9 mouse cellular contexts compared by ENCODE assay signal in the genomic region with DNA sequence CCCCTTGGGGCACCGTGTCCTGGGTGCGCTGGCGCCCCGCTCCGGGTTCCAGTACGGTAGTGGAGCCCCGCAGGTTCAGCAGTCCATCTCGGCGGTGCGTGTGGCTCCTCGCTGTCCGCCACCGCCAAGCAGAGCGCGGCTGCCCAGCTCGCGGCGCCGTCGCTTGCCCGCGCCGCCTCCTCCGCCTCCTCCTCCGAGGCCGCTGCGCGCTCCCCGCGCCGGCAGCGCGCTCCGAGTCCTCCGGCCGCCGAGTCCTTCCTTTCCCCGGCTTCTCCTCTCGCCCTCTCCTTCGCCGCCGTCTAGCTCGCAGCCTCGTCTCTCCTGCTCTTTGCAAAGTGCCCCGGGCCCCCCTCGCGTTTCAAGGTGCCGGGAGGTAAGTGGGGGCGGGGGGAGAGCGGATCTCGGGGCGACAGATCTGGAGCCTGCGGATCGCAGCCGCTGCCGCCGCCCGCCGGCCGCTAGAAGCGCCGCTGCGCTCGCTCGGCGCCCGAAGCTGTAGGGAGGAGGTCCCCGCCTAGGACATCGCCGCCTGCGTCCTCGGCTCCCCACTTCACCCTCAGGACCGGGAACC. TPM values are rescaled to one million over a fixed set of nuclear protein-coding genes. Genes with fewer than 3 reads are reported as not detected.
DNase-seq lines count a peak whose midpoint lies in the region; ATAC-seq lines count a peak whose summit lies in the region.
"Had no signal": no experiment of that assay in that cellular context is flagged by ENCODE, and none has a peak within 500 bp of the region (broad histone marks: within the 10 kb centered on the region; RNA-seq: fewer than 3 reads in every experiment).

No protein-coding gene starts in this region.

- under 1% methylated on average over 46 of the region's 73 CpGs for WGBS in embryonic facial prominence, embryonic 11.5 days
- under 1% methylated on average over 71 of the region's 73 CpGs for WGBS in liver, embryonic 11.5 days

- peaks cover 25% of the 10 kb centered on the region for H3K27me3 ChIP-seq in embryonic facial prominence, embryonic 11.5 days (ENCODE audit: control insufficient read depth, insufficient read depth, low read length)
- H3K27me3 ChIP-seq in liver, embryonic 11.5 days (replicated peaks; ENCODE audit: control insufficient read depth, insufficient read depth, low read length), result peaks cover 85% of the 10 kb centered on the region

- peak overlapping the region; percentile 83 for H3K27ac ChIP-seq in embryonic facial prominence, embryonic 11.5 days (replicated peaks; ENCODE audit: low read depth, low read length)
- H3K27ac ChIP-seq in liver, embryonic 11.5 days (ENCODE audit: low read depth, low read length), result no peak overlapping the region

- peak; percentile 59 to 76 for DNase-seq in left cerebral cortex, adult 18-20 months (ENCODE audit: low spot score in 2 of 2)
- no peak for DNase-seq in left cerebral cortex, adult 11 months (ENCODE audit: low spot score)
- DNase-seq in embryonic facial prominence, embryonic 11.5 days (ENCODE audit: low spot score), result peak; percentile 82
- DNase-seq in heart, adult 9 months (ENCODE audit: low spot score in 2 of 2), result peak; percentile 59
- peak; percentile 14 to 51 for DNase-seq in kidney, adult 8-10 months
- DNase-seq in liver, embryonic 11.5 days (ENCODE audit: low spot score), result peak; percentile 80
- DNase-seq in spleen, postnatal 14 days (ENCODE audit: low spot score in 2 of 2), result peak; percentile 19 to 31

- H3K4me1 ChIP-seq in embryonic facial prominence, embryonic 11.5 days (ENCODE audit: control insufficient read depth, insufficient read depth, low read length), result no peaks in the 10 kb centered on the region; the same call in 1 of the 2 replicates
- peaks cover 8% of the 10 kb centered on the region; the same call in 1 of the 2 replicates for H3K4me1 ChIP-seq in liver, embryonic 11.5 days (replicated peaks; ENCODE audit: control insufficient read depth, insufficient read depth, low read length)

- no peaks in the 10 kb centered on the region for H3K36me3 ChIP-seq in embryonic facial prominence, embryonic 11.5 days (replicated peaks; ENCODE audit: control insufficient read depth, insufficient read depth, low read depth, low read length)
- H3K36me3 ChIP-seq in liver, embryonic 11.5 days (ENCODE audit: control insufficient read depth, insufficient read depth, low read length), result no peaks in the 10 kb centered on the region
- H3K36me3 ChIP-seq: G1E had no signal

- H3K4me2 ChIP-seq in embryonic facial prominence, embryonic 11.5 days (ENCODE audit: low read depth, low read length), result peak overlapping the region; percentile 88
- H3K4me2 ChIP-seq in liver, embryonic 11.5 days, result peak overlapping the region; percentile 88

- peak overlapping the region; percentile 76 for H3K4me3 ChIP-seq in embryonic facial prominence, embryonic 11.5 days (ENCODE audit: low read depth, low read length)
- H3K4me3 ChIP-seq in liver, embryonic 11.5 days (ENCODE audit: low read depth, low read length), result peak overlapping the region; percentile 63

- no peaks in the 10 kb centered on the region for H3K9me3 ChIP-seq in embryonic facial prominence, embryonic 11.5 days (replicated peaks; ENCODE audit: control insufficient read depth, low read length)
- H3K9me3 ChIP-seq in liver, embryonic 11.5 days (ENCODE audit: control insufficient read depth, low read length), result no peaks in the 10 kb centered on the region

- peak overlapping the region; percentile 84 for H3K9ac ChIP-seq in embryonic facial prominence, embryonic 11.5 days (replicated peaks; ENCODE audit: low read length)
- peak overlapping the region; percentile 5; the same call in 1 of the 2 replicates for H3K9ac ChIP-seq in liver, embryonic 11.5 days (ENCODE audit: low read depth, low read length)

- peak; percentile 66 for ATAC-seq in embryonic facial prominence, embryonic 11.5 days (replicated peaks; ENCODE audit: insufficient number of reproducible peaks, low FRiP score, low TSS enrichment, low read depth)
- ATAC-seq in liver, embryonic 11.5 days (replicated peaks; ENCODE audit: low FRiP score), result peak; percentile 39
- peak; percentile 42 for ATAC-seq in monocyte, adult 5-6 weeks (replicated peaks; ENCODE audit: insufficient number of reproducible peaks, low FRiP score, low TSS enrichment, poor library complexity, severe bottlenecking)

RNA-seq across cellular contexts. Expression of a gene that starts 40.9 kb away (rescaled TPM):
- 10 to 100 TPM; 15.4 to 16.1 TPM for total RNA-seq in left cerebral cortex, adult 18-20 months (2021)
- 32.1 and 33.2 TPM in 2 replicates for polyA plus RNA-seq in embryonic facial prominence, embryonic 11.5 days (2014; fragmentation: Nextera tagmentation; extraction: Ambion mirVana)
- polyA plus RNA-seq in liver, embryonic 11.5 days (2014; fragmentation: Nextera tagmentation; extraction: Ambion mirVana), result 15.6 and 17.7 TPM in 2 replicates
- total RNA-seq in monocyte, adult 5-6 weeks (2017), result 4.9 to 9.2 TPM (median 7.2 TPM) in 3 replicates
